Mouse (Mus musculus) urinary bladder, postnatal 14 days (tissue): Measurements from ENCODE around the gene Polg.

Experiments used
- DNase-seq: peaks from one replicate; pipeline ENCODE4 v3.0.0; 2021; ENCODE audit warnings: low spot score

Gene Polg

GRCm38 (mm10) chr7:79502152-79503102 lies 36.3 kb upstream of the Polg start:
- DNase-seq = no peak

- DNase-seq = no peak
These were observed 35.4 kb upstream of the Polg start for GRCm38 (mm10) chr7:79501581-79502031.

DNA sequence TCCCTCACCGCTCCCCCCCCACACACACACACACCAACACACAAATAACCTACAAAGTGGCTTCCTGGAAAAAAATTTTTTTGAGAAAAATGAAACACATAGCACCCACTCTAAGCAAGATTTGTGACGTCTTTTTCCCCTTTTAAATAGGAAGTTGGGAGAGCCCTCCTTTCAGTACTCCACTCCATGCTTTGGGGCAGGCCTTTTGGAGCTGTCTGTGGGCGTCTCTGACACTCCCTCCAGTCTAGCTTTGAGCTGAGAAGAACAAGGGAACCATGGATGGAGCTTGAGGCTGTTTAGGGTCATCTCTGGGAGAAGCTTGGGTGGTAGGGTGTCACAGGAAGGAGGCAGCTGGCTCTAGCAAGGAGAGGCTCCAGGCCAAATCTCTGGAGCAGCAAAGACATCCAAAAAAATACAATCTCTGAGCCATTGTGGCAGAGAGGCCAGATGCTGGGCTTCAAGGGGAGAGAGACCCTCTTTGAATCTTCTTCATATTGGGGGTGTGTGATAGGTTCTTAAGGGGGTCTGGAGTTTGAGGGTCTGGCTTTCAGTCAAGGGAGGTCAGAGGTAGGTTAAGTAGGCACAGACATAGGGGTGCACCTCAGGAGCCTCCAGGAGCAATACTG lies 34.6 kb upstream of the Polg start:
- DNase-seq = no peak

DNA sequence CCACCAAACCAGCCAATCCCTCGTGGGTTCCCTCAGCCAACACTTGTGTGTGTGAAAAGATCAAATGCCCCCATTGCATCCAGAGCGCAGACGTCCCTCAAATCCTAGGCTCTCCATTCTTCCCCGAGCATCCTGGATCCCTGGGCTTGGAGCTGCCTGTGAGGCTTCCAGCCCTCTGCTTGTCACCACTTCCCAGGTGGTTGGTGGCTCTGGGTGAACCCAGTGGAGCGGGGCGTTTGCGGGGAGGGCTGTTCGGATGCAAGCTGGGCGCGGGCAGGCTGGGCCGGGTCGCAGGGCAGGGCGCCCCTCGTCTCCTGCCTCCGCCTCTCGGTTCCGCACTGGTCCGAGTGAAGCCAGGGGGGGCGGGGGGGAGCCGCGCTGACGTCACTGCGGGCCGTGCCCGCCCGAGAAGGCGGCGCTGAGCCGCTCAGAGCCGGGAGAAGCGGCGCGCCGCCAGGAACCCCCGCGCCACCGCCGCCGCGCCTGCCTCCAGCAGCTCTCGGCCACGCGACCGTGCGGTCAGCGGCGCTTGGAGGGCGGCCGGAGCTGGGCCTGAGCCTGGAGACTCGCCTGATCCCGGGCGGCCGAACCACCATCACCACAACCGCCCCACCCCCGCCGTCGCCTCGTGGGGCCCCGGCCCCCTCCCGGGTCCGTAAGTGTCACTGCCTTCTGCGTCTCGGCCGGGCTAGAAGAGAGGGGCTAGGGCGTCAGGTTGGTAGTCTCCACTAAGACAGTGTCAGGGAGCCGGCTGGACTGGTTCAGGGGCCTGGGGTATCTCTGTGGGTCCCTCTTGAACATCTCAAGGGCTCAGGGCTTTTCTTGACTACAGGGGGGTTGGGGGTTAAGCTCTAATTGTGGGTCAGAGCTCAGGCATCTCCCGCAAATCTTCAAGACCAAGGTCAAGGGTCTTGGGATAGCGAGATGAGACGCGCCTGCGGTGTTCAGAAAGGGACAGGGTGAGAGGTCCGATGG lies 33.7 kb upstream of the Polg start:
- no peak for DNase-seq

DNA sequence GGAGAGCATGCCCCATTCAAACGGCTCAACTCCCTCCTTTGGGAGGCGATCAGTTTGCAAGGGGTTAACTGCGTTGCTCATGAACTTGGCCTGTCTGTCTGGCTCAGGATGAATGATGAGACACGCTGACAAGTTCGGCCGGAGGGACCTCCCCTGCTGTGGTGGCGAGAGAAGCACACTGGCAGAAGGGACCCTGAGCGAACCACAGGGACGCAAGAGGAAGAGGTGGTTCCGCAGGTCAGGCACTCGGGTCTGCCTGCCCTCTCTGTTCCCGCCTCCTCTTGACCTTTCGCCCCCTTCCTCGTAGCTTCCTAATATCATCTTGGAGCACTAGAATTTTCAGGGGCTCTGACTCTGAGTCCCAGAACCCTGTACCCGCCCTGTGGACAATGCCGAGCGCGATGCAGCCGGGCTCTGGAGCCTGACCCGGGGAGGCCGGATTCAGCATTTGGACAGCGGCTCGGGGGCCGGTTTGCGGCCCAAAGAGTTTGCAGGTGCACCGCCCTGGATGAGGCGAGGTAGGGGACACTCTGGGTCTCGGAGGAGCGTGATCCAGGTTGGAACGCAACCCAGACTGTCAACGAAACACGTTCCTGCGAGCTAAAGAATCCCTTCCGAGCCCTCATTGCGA lies 32.9 kb upstream of the Polg start:
- peak; percentile 50 for DNase-seq

DNA sequence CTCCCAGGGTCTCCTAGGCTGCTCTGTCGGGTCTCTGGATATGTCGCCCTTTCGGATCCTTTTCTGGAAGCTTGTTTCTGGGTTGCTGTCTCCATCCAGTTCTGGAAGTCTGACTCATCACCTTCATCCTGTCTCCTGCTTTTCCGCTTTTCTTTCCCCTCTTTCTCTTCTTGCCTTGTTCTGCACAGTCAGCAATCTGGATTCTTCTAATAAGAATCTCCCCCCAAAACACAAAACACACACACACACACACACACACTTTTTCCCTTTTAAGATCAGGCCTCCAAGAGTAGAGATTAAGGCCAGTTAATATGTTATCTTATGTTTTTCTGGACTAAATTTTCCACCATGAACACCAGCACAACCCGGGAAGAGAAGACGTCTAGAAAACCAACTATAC lies 32.2 kb upstream of the Polg start:
- no peak for DNase-seq

- no peak for DNase-seq
These were observed 31.5 kb upstream of the Polg start for GRCm38 (mm10) chr7:79497701-79498115.

DNA sequence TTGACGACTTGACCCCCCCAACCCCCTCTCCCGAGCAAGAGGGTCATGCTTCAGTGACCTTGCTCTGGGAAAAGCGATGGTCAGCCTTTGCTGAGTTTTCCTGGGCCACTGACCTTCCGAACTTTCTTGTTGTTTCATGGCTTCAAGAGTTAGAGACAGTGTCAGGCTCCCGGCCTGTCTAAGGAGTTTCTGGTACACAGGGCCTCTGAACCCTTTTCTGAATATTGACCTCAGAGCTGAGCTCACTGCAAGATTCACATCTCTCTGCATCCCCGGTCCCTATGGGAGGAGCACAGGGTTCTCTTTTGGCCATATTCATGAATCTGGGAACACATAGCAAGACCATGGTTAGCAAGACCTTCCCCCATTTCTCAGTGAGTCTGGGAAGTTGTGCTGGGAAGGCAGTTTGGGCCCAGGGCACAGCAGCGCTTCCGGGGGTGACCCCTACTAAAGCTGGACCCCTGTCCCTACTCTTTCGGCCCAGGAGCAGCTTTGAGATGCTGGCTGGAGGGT lies 30.7 kb upstream of the Polg start:
- DNase-seq = no peak

GRCm38 (mm10) chr7:79495988-79496815 lies 30.0 kb upstream of the Polg start:
- peak; percentile 84 for DNase-seq

- DNase-seq = peak; percentile 38
These were observed 27.8 kb upstream of the Polg start for GRCm38 (mm10) chr7:79493915-79494314.

- no peak for DNase-seq
These were observed 20.4 kb upstream of the Polg start for GRCm38 (mm10) chr7:79486528-79486927.

- DNase-seq = no peak
These were observed 8.8 kb upstream of the Polg start for GRCm38 (mm10) chr7:79474831-79475399.

DNA sequence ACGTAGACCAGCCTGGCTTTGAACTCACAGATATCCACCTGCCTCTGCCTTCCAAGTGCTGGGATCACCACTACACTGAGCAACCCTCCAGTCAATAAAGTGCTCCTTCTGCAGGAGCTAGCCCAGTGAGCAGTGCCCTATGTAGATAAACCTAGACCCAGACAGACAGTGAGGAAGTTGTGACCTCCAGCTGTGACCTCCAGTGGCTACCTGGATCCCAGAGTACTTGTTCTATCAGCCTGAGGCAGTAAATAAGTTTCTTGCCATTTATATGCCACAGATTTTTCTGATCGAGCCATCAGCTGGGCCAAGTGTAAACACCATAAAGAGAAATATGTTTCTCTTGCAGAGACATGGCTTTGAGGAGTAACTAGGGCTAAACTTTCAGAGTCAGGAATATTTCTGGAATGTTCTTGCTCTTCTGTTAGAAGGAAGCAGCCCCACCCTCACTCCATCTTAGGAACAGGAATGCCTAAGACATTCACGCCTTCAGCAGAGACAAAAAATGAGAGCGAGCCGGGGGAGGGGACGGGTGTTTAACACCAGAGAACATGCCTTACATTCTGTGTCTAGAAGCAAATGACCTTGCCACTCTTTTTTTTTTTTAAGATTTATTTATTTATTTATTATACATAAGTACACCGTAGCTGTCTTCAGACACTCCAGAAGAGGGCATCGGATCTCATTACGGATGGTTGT lies 7.5 kb upstream of the Polg start:
- no peak for DNase-seq

GRCm38 (mm10) chr7:79472792-79473191 lies 6.6 kb upstream of the Polg start:
- DNase-seq = no peak

DNA sequence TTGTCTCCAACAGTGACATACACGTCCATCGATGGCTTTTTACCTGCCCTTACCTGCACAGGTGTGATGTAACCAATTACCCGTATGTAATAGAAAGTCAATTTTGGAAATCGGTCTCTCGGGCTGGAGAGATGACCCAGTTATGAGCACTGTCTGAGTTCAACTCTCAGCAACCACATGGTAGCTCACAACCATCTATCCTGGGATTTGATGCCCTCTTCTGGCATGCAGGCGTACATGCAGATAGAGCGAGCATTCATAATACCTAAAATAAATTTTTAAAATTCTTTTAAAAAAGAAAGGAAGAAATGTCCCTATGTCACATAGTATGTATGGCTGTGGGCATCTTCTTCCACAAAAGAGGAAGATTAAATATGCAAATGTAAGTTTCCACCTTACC lies 5.3 kb upstream of the Polg start:
- DNase-seq = no peak

DNA sequence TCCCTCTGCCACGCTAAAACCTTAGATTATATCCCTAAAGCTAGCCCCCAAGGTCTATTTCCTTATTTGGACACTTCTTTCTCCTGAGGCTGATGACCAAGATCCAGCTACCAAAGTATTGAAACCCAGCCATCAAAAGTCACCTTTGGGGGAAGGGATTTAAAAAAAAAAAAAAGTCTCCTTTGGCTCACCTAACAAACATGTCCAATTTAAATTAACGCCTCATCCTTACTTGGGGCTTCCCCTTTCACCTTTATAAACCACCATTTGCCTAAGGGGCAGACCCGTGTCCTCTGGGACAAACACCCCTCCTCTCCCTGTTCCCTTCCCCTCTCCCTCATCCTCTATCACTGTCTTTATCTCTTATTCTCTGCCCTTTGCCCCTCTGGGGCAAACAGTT lies 4.6 kb upstream of the Polg start:
- no peak for DNase-seq

GRCm38 (mm10) chr7:79469766-79470165 lies 3.6 kb upstream of the Polg start:
- no peak for DNase-seq

DNA sequence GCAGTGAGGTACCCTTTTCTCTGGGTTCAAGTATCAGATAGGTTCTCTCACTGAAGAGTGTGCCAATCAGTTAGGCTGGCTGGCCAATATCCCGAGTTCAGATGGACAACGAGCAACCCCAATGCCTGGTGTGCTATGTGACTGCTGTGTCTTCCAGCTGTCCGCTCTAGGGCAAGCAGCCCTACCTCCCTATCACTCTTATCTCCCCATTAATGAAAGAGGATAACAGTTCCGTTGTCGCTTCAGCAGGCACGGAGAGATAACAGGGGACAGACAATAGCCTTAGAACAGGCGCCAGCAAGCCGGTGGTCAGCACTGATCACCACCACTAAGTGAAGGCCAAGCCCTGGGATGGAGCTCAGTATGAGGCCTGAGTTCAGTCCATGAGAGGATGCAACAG lies 2.8 kb upstream of the Polg start:
- DNase-seq = no peak

GRCm38 (mm10) chr7:79467951-79468350 lies 1.8 kb upstream of the Polg start:
- no peak for DNase-seq
